Mouse (Mus musculus): Measurements from ENCODE around the gene Ptpn4.

Ptpn4 gene

GRCm38 (mm10) chr1:119837035-119837751 is at the start of gene Ptpn4:
TSS of gene Ptpn4 (minus strand) at chr1:119837613.
- DNase-seq, result peak; percentile 99

GRCm38 (mm10) chr1:119886320-119886719 is 48.9 kb upstream of the Ptpn4 start:
- DNase-seq, result peak; percentile 17 to 31

GRCm38 (mm10) chr1:119884272-119884671 is 46.9 kb upstream of the Ptpn4 start:
- no peak for DNase-seq

- peak; percentile 20 for DNase-seq
Observed at GRCm38 (mm10) chr1:119878909-119879308, 41.5 kb upstream of the Ptpn4 start.

GRCm38 (mm10) chr1:119877469-119877868 is 40.1 kb upstream of the Ptpn4 start:
- DNase-seq, result no peak

GRCm38 (mm10) chr1:119868395-119869161 is 31.2 kb upstream of the Ptpn4 start:
- DNase-seq, result no peak

- DNase-seq, result no peak
Observed at GRCm38 (mm10) chr1:119867300-119867699, 29.9 kb upstream of the Ptpn4 start.

GRCm38 (mm10) chr1:119865311-119865710 is 27.9 kb upstream of the Ptpn4 start:
- DNase-seq, result no peak

GRCm38 (mm10) chr1:119863507-119864296 is 26.3 kb upstream of the Ptpn4 start:
- DNase-seq, result no peak

- DNase-seq, result no peak
Observed at GRCm38 (mm10) chr1:119859566-119859965, 22.2 kb upstream of the Ptpn4 start.

GRCm38 (mm10) chr1:119852980-119853379 is 15.6 kb upstream of the Ptpn4 start:
- DNase-seq, result no peak

GRCm38 (mm10) chr1:119852339-119852738 is 14.9 kb upstream of the Ptpn4 start:
- DNase-seq, result no peak

GRCm38 (mm10) chr1:119849146-119849935 is 11.9 kb upstream of the Ptpn4 start:
- DNase-seq, result no peak

GRCm38 (mm10) chr1:119845321-119845720 is 7.9 kb upstream of the Ptpn4 start:
- no peak for DNase-seq

GRCm38 (mm10) chr1:119843121-119843520 is 5.7 kb upstream of the Ptpn4 start:
- no peak for DNase-seq

- DNase-seq, result no peak
Observed at GRCm38 (mm10) chr1:119838241-119838640, 828 bp upstream of the Ptpn4 start.

GRCm38 (mm10) chr1:119836479-119837015 is 866 bp downstream of the Ptpn4 start:
- DNase-seq, result no peak

GRCm38 (mm10) chr1:119835726-119836478 is 1.5 kb downstream of the Ptpn4 start:
- no peak for DNase-seq

- DNase-seq, result no peak
Observed at GRCm38 (mm10) chr1:119828160-119828559, 9.3 kb downstream of the Ptpn4 start.

GRCm38 (mm10) chr1:119818704-119819103 is 18.7 kb downstream of the Ptpn4 start:
- DNase-seq, result no peak

GRCm38 (mm10) chr1:119807707-119808106 is 29.7 kb downstream of the Ptpn4 start:
- no peak for DNase-seq

All from kidney, postnatal 4 days (tissue).